Mouse (Mus musculus): ENCODE data around the gene Tmsb15a.

GRCm38 (mm10) chrX:135693633-135694032 lies 31.4 kb downstream of the Tmsb15a start, which contains the start of gene Tcp11x2:
- TF ChIP-seq CTCF (IDR thresholded peaks at IDR 0.05) (no peak), EP300 (IDR thresholded peaks at IDR 0.05) (no peak)

Data from lung, postnatal 0 days (tissue).